Mouse (Mus musculus) adipocyte (in vitro differentiated cells): ENCODE data around the gene Sec31a.
A peak's percentile ranks its signal among the peaks of the same experiment; 100 is the strongest.

Experiments used
- DNase-seq: peaks from one replicate; pipeline ENCODE4 v3.0.0-alpha.2; 2016; ENCODE audit warnings: low spot score

The Sec31a gene

DNA sequence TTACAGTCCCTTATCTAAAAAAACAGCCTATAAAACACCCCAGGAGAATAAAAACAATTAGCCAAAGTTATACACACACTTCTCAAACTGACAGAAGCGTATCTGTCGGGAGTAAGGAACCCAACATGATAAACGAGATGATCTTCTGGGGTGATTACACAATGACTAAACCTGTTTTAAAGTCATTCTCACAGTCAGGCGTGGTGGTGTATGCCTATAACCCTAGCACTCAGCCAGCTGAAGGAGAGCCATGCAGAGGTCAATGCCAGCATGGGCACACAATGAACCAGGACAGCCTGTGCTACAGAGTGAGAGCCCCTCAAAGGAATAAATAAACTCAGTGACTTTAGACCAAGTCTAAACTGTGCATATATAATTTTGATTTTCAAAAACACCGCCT is 7.5 kb downstream of the Sec31a start:
- no peak for DNase-seq

DNA sequence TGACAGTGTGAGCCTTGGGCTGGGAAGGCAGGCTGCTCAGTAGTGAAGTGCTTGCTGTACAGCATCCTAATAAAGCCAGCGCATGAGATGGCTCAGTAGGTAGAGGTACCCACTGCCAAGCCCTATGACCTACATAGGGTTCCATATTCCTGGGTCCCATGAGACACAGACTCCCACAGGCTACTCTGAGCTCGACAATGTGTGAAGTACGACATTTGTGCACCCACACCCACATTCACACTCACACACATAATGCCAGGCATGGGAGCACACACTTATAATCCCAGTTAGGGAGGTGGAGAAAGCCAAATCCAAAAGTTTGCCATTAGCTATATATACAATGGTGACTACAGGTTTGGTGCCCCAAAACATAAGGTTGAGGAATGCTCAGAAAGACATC is 19.3 kb downstream of the Sec31a start:
- DNase-seq = no peak

DNA sequence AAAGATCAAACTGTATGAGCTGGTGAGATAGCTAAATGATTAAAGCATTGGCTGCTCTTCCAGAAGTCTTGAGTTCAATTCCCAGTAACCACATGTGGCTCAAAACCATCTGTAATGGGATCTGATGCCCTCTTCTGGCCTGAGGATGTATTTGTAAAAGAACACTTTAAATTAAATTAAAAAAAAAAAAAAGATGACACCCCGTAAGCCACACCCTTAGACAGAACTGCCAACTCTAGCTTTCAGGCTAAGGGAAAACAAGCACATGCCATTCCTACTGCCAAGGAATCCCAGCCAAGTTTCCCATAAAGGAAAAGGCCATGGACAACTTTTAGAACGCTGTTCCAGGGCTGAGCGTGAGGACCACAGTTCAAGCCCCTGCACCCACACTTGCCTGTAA is 22.4 kb downstream of the Sec31a start:
- peak; percentile 88 for DNase-seq

- no peak for DNase-seq
Observed at GRCm38 (mm10) chr5:100392436-100392955, 23.5 kb downstream of the Sec31a start.

DNA sequence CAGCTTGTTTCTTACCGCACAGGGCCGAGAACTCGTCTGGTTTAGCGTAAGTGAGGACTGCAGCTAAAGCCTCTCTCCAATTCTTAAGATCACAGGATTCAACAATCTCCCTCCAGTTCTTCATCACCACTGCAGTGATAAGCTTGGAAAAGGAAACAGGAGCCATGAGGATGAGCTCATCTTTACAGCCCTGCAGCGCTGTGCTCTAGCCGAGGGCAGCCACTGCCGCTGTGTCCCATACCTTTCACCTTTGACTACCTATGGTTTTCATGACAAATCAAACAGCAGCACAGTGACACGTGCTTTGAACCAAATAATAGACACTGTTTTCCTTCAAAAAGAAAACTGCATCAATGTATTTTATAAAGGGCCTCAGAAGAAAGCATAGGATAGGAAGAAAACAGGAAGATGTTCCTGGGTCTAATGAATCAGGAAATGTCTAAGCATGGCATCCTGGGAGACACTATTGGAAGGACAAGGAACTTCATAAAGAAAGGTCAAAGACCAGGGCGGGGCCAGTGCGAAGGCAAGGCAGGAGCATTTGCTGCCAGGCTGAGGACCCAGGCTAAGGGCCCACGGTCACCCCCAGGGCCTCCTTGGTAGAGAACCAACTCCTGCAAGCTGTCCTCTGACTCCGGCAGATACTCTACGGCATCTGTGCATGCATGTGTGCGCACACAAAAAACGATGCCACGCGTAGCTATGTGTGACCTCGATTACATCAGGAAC is 32.1 kb downstream of the Sec31a start:
- no peak for DNase-seq

- no peak for DNase-seq
Observed at GRCm38 (mm10) chr5:100381094-100381493, 34.9 kb downstream of the Sec31a start.

DNA sequence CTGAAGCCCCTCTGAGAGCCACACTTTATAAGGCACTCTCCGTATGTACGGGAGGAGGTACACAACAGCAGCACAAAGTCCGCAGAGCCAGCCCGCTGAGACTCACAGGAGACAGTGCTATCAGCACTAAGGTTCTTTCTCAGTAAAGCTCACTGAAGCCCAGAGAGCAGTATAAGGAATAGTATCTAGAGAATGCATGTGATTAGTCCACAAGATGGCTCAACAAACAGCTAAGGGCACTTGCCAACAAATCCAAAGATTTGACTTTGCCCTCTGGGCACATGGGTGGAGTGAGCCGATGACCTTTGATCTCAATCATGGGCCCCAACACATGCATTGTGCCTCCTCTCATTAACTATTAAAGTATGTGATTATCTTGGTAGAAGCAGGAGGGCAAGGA is 35.8 kb downstream of the Sec31a start:
- DNase-seq = no peak

DNA sequence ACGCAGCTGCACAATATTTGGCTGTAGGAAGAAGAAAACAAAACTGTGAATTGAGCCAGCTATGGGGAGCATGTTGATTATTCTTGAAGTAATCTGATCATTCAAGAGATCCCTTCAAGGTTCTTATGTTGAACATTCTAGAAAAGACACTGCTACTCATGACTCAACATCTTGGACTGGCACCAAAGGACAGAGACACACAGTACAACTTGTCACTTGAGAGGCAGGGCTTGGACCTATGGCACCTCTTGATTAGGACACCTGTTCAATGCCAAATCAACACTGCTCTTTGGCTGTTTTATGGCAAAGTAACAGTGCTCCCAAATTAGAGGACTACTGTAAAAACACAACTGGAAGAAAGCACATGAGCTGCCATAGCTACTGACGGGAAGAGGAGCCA is 37.1 kb downstream of the Sec31a start:
- no peak for DNase-seq

- no peak for DNase-seq
Observed at GRCm38 (mm10) chr5:100378211-100378610, 37.8 kb downstream of the Sec31a start.

DNA sequence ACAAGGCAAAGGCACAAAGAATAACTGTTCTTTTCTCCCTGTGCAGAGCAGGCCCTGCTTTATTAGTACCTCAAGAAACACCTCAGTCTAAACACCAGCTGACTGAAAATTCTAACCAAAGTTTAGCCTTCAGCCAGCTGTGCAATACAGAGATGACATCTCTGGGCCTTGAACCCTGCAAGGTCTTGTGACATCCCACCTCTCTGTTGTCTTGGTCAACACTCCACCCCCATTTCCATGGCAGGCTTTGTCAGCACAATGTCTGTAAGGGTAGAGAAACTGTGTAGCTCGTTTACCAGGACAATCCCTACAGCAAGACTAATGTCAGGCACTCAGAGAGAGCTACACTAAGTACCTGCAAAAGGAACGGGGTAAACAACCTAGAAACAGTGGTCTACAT is 38.7 kb downstream of the Sec31a start:
- DNase-seq = no peak

GRCm38 (mm10) chr5:100374703-100375102 is 41.3 kb downstream of the Sec31a start:
- no peak for DNase-seq

DNA sequence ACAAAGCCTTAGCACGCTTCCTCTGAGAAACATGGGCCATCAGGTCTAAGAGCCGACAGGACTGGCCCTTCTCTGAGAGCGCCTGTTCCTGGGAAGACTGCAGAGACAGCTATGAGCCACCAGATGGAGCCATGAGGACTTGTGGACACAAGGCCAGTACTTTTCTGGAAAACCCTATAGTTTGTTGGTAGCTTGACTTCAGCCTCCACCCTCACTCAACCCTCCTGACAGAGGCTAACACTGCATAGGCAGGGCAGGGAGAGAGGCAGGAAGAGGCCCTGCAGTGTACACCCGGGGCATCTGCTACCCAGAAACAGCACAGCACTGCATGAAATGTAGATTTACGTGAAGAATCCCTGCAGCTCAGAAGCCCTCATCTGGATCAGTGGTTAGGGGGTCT is 42.1 kb downstream of the Sec31a start:
- DNase-seq = peak; percentile 77

DNA sequence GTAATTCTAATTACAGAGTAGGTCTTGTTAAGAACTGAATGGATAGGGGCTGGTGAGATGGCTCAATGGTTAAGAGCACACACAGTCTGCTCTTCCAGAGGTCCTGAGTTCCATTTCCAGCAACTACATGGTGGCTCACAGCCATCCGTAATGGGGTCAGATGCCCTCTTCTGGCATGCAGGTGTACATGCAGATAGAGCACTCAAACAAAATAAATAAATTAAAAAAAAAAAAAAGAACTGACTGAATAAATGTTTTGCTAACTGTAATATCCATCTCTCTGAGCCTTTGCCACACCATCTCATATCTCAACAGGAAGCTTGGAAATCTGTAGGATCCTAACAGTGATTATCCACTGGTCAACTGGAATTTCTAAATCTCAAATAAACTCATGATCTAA is 45.1 kb downstream of the Sec31a start:
- DNase-seq = peak; percentile 38

DNA sequence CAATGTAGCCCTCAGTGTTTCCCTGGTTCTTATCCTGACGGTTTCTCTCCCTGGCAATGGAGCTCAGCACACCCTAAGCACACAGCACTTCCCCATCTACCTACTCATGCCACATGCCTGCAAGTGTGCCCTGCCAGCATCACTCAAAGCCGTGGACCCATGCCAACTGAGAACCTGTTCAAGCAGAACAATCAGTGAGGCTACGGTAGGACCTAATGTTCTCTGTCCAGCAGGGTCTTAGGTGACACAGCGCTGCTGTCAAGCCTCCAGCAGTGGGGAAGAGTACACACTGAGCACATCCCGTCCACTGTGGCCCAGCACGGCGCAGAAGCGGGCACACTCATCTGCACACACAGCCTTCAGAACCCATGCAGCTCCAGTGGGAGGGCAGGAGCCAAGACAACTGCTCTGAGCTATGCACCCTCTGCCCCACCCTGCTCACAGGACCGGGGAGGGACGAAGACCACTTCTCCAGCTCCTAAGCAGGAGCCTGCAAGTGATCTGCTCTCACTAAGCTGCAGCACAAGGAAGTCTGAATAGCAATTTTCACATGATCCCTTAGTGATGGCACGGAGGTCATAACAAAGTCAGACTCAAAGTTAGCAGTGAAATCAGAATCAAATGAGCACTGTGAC is 46.1 kb downstream of the Sec31a start:
- DNase-seq = peak; percentile 25

DNA sequence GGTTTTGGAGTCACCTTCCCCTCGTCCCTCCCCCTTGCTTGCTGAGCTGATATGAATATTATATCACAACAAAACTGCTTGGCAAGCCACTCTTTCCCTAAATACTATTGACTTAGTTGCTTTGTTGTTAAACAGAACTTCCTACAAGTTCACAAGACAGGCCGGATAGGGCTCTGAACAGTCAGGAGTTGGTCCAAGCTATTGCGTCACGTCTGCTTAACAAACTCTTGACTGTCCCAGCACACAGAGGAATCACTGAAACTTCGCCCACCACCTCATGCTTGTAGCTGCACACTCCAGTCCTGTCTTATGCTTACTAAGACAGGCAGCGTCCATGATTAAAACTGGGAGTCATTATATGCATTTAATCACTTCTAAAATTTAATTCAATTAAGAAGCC is 46.9 kb downstream of the Sec31a start:
- DNase-seq = peak; percentile 91

DNA sequence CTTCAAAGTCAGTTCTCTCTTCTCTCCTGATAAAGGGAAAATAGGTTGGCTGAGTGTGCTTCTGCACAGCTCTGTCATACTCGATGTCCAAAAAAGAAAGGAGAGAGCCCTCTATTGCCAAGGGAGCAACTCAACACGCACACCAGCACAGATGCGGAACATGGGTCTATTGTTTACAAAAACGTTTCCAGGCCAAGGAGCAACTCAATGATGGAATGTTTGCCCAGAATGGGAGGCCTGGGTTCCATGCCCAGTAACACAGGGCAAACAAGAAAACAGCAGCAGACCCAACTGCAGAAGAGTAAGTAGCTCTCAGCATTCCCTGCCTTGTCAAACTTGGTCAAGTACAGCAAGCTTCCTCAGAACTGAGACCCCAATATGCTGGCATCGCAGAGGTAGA is 47.5 kb downstream of the Sec31a start:
- peak; percentile 93 for DNase-seq

- no peak for DNase-seq
Observed at GRCm38 (mm10) chr5:100367051-100367450, 49.0 kb downstream of the Sec31a start.

DNA sequence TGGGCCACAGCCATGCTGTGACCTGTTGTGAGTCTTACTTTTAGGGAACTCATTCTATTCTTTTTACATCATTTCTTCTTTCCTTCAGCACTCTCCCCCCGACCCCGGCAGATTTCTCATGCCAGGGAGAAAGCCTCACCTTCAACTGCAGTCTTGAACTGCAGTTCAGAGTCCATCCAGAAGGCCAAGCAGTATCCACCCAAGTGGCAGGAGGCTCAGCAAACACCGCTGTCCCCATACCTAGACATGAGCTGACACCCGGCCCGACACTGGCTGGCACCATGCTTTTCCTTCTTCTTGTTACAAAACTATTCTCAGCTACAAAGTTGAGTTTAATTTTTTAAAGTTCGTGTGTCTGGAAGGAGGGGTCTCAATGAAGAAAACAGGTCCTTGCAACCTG is 55.7 kb downstream of the Sec31a start:
- DNase-seq = no peak

- no peak for DNase-seq
Observed at GRCm38 (mm10) chr5:100358334-100358733, 57.7 kb downstream of the Sec31a start.

GRCm38 (mm10) chr5:100354644-100355043 is 61.4 kb downstream of the Sec31a start:
- DNase-seq = no peak

- peak; percentile 68 for DNase-seq
Observed at GRCm38 (mm10) chr5:100352986-100353848, 62.8 kb downstream of the Sec31a start.

DNA sequence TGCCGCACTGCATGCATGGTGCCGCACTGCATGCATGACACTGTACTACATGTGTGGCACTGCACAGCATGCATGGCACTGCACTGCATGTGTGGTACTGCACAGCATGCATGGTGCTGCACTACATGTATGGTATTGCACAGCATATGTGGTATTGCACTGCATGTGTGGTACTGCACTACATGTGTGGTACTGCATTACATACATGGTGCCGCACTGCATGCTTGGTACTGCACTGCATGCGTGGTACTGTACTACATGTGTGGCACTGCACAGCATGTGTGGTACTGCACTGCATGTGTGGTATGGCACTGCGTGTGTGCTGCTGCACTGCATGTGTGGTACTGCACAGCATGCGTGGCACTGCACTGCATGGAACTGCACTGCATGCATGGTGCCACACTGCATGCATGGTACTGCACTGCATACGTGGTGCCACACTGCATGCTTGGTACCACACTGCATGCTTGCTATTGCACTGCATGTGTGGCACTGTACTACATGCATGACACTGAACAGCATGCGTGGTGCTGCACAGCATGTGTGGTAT is 65.1 kb downstream of the Sec31a start:
- DNase-seq = no peak
